Mouse (Mus musculus) CD4-positive naive resting alpha-beta T cell, adult 76 days (primary cell): ENCODE measurements around the gene Gm13088. TPM values are rescaled to one million over a fixed set of nuclear protein-coding genes. Genes with fewer than 3 reads are reported as not detected.

Source experiments
- total RNA-seq: library from RNA; stranded (reverse); gene quantifications from one replicate; pipeline ENCODE4 v1.2.4, GENCODE M21; 2023

Gm13088 gene
- not detected for total RNA-seq

GRCm38 (mm10) chr4:143657146-143657545 lies at the start of gene Gm13088:
TSS of gene Gm13088 (minus strand) at chr4:143657246.

GRCm38 (mm10) chr4:143702611-143703010 lies 45.6 kb upstream of the Gm13088 start, which contains the start of gene Gm13089:
TSS of gene Gm13089 (minus strand) at chr4:143702711.

GRCm38 (mm10) chr4:143614703-143615102 lies 42.3 kb downstream of the Gm13088 start, which contains the start of gene Gm13083:
TSS of gene Gm13083 (plus strand) at chr4:143615003.

Other genes with a start within 250 kb of the Gm13088 start
- gene Pramef8, start 244.8 kb downstream of the Gm13088 start, total RNA-seq = 51.8 TPM
- not detected for gene Oog4, start 206.9 kb downstream of the Gm13088 start, total RNA-seq
- gene Gm13043, start 145.9 kb downstream of the Gm13088 start, total RNA-seq = not detected
- gene Gm13040, start 121.3 kb downstream of the Gm13088 start, total RNA-seq = not detected
- gene BC080695, start 105.5 kb downstream of the Gm13088 start, total RNA-seq = not detected
- gene Gm13057, start 105.5 kb downstream of the Gm13088 start, total RNA-seq = not detected
- gene Gm13083, start 42.2 kb downstream of the Gm13088 start, total RNA-seq = not detected
- gene Gm13089, start 45.5 kb upstream of the Gm13088 start, total RNA-seq = not detected
- not detected for gene Gm13078, start 62.2 kb upstream of the Gm13088 start, total RNA-seq
- not detected for gene Gm13023, start 132.1 kb upstream of the Gm13088 start, total RNA-seq
- not detected for gene Gm13084, start 158.8 kb upstream of the Gm13088 start, total RNA-seq
- gene Gm13103, start 189.3 kb upstream of the Gm13088 start, total RNA-seq = not detected
- gene Pramef6, start 243.1 kb upstream of the Gm13088 start, total RNA-seq = not detected